17 mouse cellular contexts compared by ENCODE assay signal in the genomic region with DNA sequence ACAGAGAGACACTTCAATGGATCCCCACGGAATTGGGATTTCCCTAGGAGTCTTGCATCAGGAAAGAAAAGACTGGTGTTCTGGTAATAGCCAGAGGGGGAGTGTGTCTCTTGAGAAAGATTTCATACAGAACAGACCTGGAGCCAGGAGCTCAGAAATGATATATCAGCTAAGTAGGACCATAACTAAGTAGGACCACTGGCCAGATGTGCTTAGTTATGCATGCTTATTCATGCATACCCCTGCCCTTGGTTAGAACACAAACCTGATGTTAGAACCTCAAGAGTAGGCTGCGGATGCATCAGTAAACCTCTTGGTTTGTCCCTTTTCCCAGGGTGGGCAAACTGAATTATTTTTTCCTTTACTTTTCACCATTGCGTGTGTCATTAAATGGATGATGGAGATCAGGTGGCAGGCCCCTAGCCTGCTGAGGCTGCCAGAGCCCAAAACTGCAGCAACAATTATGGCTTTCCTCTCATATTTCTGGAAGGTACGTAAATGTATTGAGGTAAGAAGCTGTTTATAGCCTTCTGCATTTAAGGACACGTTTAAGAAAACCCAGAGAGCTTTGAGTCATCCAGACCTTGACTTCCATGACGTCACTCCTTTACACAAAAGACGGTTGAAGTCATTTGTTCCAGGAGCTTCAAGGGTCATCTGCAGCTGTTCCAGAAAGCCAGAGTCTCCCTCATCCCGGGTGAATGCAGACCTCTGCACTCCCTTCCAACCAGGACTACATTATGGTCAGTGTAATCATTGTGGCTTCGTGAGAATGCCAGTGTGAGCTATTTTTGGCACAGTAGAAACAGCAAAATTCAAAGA. TPM values are rescaled to one million over a fixed set of nuclear protein-coding genes. Genes with fewer than 3 reads are reported as not detected.
DNase-seq lines count a peak whose midpoint lies in the region; ATAC-seq and TF ChIP-seq lines count a peak whose summit lies in the region.
"Had no signal": no experiment of that assay in that cellular context is flagged by ENCODE, and none has a peak within 500 bp of the region (broad histone marks: within the 10 kb centered on the region; RNA-seq: fewer than 3 reads in every experiment).

No protein-coding gene starts in this region.

- no peak for TF ChIP-seq EP300 in heart, postnatal 0 days (IDR thresholded peaks at IDR 0.05; ENCODE audit: low read depth)

- no peak for TF ChIP-seq CTCF in heart, postnatal 0 days (IDR thresholded peaks at IDR 0.05; ENCODE audit: low read depth)
- no peak for TF ChIP-seq CTCF in C2C12 (IDR thresholded peaks at IDR 0.05; ENCODE audit: control insufficient read depth, insufficient read depth, insufficient read length)

- H3K9ac ChIP-seq in heart, postnatal 0 days (replicated peaks; ENCODE audit: low read depth, low read length), result no peak overlapping the region
- H3K9ac ChIP-seq in limb, embryonic 14.5 days (ENCODE audit: low read depth, low read length, severe bottlenecking), result no peak overlapping the region
- no peak overlapping the region for H3K9ac ChIP-seq in midbrain, embryonic 14.5 days (replicated peaks; ENCODE audit: low read length)
- no peak overlapping the region for H3K9ac ChIP-seq in liver, embryonic 12.5 days

- no peak for ATAC-seq in heart, postnatal 0 days (ENCODE audit: insufficient read depth, low read depth)
- ATAC-seq in limb, embryonic 14.5 days (ENCODE audit: low FRiP score, low read depth), result peak; percentile 86
- no peak for ATAC-seq in midbrain, embryonic 14.5 days (ENCODE audit: low FRiP score, low TSS enrichment)
- ATAC-seq in liver, embryonic 12.5 days, result no peak
- ATAC-seq: inflammation-experienced regulatory T-cells, adult 6 months had no signal

- H3K79me2 ChIP-seq in C2C12 (ENCODE audit: control insufficient read depth, insufficient read depth), result no peaks in the 10 kb centered on the region

- H3K36me3 ChIP-seq in heart, postnatal 0 days (replicated peaks; ENCODE audit: control insufficient read depth, insufficient read depth, low read length), result no peaks in the 10 kb centered on the region
- H3K36me3 ChIP-seq in C2C12 (ENCODE audit: control insufficient read depth, insufficient read depth), result no peaks in the 10 kb centered on the region
- no peaks in the 10 kb centered on the region for H3K36me3 ChIP-seq in limb, embryonic 14.5 days (ENCODE audit: control insufficient read depth, insufficient read depth, low read length)
- H3K36me3 ChIP-seq in midbrain, embryonic 14.5 days (ENCODE audit: control insufficient read depth, insufficient read depth, low read length), result no peaks in the 10 kb centered on the region
- H3K36me3 ChIP-seq in liver, embryonic 12.5 days, result no peaks in the 10 kb centered on the region

- WGBS in heart, postnatal 0 days, result 39% methylated on average over 9 of the region's 9 CpGs
- WGBS in limb, embryonic 14.5 days, result 30% methylated on average over 9 of the region's 9 CpGs
- 76% methylated on average over 9 of the region's 9 CpGs for WGBS in midbrain, embryonic 14.5 days
- 53% methylated on average over 9 of the region's 9 CpGs for WGBS in liver, embryonic 12.5 days (ENCODE audit: insufficient replicate concordance)

- DNase-seq in heart, postnatal 0 days (ENCODE audit: low spot score), result peak; percentile 28
- DNase-seq in heart, postnatal 36 days, result no peak
- DNase-seq in adrenal gland, postnatal 10 days, result peak; percentile 24
- peak; percentile 60 for DNase-seq in limb, embryonic 14.5 days (ENCODE audit: low spot score)
- DNase-seq in gastrocnemius, postnatal 36 days, result no peak
- no peak for DNase-seq in midbrain, embryonic 14.5 days
- DNase-seq: cerebellum, postnatal 36 days; kidney, postnatal 36 days; layer of hippocampus, postnatal 36 days; right cerebral cortex, postnatal 4 days; thymus, postnatal 14 days had no signal

- no peaks in the 10 kb centered on the region for H3K79me3 ChIP-seq in C2C12 (ENCODE audit: low read depth)

- no peak overlapping the region for H3ac ChIP-seq in C2C12 (ENCODE audit: control insufficient read depth, insufficient read length, low read depth)

- H3K27ac ChIP-seq in heart, postnatal 0 days (ENCODE audit: low read depth), result no peak overlapping the region
- H3K27ac ChIP-seq in limb, embryonic 14.5 days (replicated peaks; ENCODE audit: low read depth, low read length), result peak overlapping the region; percentile 50
- no peak overlapping the region for H3K27ac ChIP-seq in midbrain, embryonic 14.5 days (replicated peaks; ENCODE audit: low read depth, low read length)
- no peak overlapping the region for H3K27ac ChIP-seq in liver, embryonic 12.5 days

- intact Hi-C loops in heart, postnatal 36 days (cut with DNase I), result no loop called here
- intact Hi-C loops in gastrocnemius, postnatal 36 days (cut with DNase I), result no loop called here

- H3K4me2 ChIP-seq in heart, postnatal 0 days (ENCODE audit: low read depth, low read length), result no peak overlapping the region
- no peak overlapping the region for H3K4me2 ChIP-seq in limb, embryonic 14.5 days (replicated peaks; ENCODE audit: low read depth, low read length, severe bottlenecking)
- H3K4me2 ChIP-seq in midbrain, embryonic 14.5 days (ENCODE audit: low read length), result no peak overlapping the region
- no peak overlapping the region for H3K4me2 ChIP-seq in liver, embryonic 12.5 days
- H3K4me2 ChIP-seq: liver, embryonic 11.5 days had no signal

- H3K9me3 ChIP-seq in heart, postnatal 0 days (replicated peaks; ENCODE audit: control insufficient read depth, low read length), result no peaks in the 10 kb centered on the region
- no peaks in the 10 kb centered on the region for H3K9me3 ChIP-seq in limb, embryonic 14.5 days (ENCODE audit: control insufficient read depth, low read length)
- no peaks in the 10 kb centered on the region for H3K9me3 ChIP-seq in midbrain, embryonic 14.5 days (ENCODE audit: control insufficient read depth, low read length)
- no peaks in the 10 kb centered on the region for H3K9me3 ChIP-seq in liver, embryonic 12.5 days (replicated peaks)

- TF ChIP-seq POLR2A in limb, embryonic 14.5 days (IDR thresholded peaks at IDR 0.05; ENCODE audit: borderline replicate concordance, extremely low read depth, insufficient read depth, insufficient read length), result no peak

- no peaks in the 10 kb centered on the region for H3K4me1 ChIP-seq in heart, postnatal 0 days (ENCODE audit: control insufficient read depth, insufficient read depth)
- H3K4me1 ChIP-seq in limb, embryonic 14.5 days (ENCODE audit: control insufficient read depth, insufficient read depth, low read length), result no peaks in the 10 kb centered on the region
- H3K4me1 ChIP-seq in midbrain, embryonic 14.5 days (ENCODE audit: control insufficient read depth, insufficient read depth, low read length), result no peaks in the 10 kb centered on the region
- H3K4me1 ChIP-seq in liver, embryonic 12.5 days, result no peaks in the 10 kb centered on the region

- no peak overlapping the region for H3K4me3 ChIP-seq in heart, postnatal 0 days (ENCODE audit: low read depth, low read length)
- H3K4me3 ChIP-seq in C2C12 (ENCODE audit: insufficient read depth, poor library complexity, severe bottlenecking), result no peak overlapping the region
- H3K4me3 ChIP-seq in limb, embryonic 14.5 days (replicated peaks; ENCODE audit: low read length), result no peak overlapping the region
- no peak overlapping the region for H3K4me3 ChIP-seq in midbrain, embryonic 14.5 days (replicated peaks; ENCODE audit: low read depth, low read length)
- H3K4me3 ChIP-seq in liver, embryonic 12.5 days, result no peak overlapping the region

- no peaks in the 10 kb centered on the region for H3K27me3 ChIP-seq in heart, postnatal 0 days (ENCODE audit: control insufficient read depth, insufficient read depth, low read length)
- no peaks in the 10 kb centered on the region for H3K27me3 ChIP-seq in C2C12 (ENCODE audit: control insufficient read depth, insufficient read depth, insufficient read length)
- no peaks in the 10 kb centered on the region for H3K27me3 ChIP-seq in limb, embryonic 14.5 days (ENCODE audit: control insufficient read depth, insufficient read depth, low read length)
- H3K27me3 ChIP-seq in midbrain, embryonic 14.5 days (ENCODE audit: control insufficient read depth, insufficient read depth, low read length), result no peaks in the 10 kb centered on the region
- no peaks in the 10 kb centered on the region for H3K27me3 ChIP-seq in liver, embryonic 12.5 days (replicated peaks)

TF ChIP-seq in C2C12, 6 proteins besides CTCF, POLR2A, EP300 and RAD21:
- TF ChIP-seq MAX (IDR thresholded peaks at IDR 0.05), result no peak
- TF ChIP-seq MYOG (IDR thresholded peaks at IDR 0.05; ENCODE audit: control insufficient read depth, extremely low read depth, insufficient read length), result no peak
- TF ChIP-seq FOSL1 (IDR thresholded peaks at IDR 0.05; ENCODE audit: insufficient read depth, low read length, poor library complexity, severe bottlenecking), result no peak
- TF ChIP-seq MYOD1 (IDR thresholded peaks at IDR 0.05; ENCODE audit: control insufficient read depth, insufficient read length, low read depth), result peak; percentile 92
TF ChIP-seq in C2C12: peak in this region for 1.

RNA-seq across cellular contexts. Expression of a gene that starts 35.0 kb away (rescaled TPM):
- total RNA-seq in heart, postnatal 0 days (2014; rRNA removed; ENCODE audit: low replicate concordance), result not detected in 2 replicates
- polyA plus RNA-seq in heart, postnatal 0 days (2015; fragmentation: Nextera tagmentation; extraction: Ambion mirVana), result not detected in 2 replicates
- total RNA-seq in heart, postnatal 36 days (2021), result under 1 TPM in 1 of 2 experiments, not detected in 1; 0.27 TPM
- polyA plus RNA-seq in C2C12 (2012; fragmentation: generic; extraction: Trizol), result not detected
- total RNA-seq in adrenal gland, postnatal 10 days (2021), result 1 to 10 TPM in 1 of 2 experiments, under 1 TPM in 1; 0.81 to 1.4 TPM
- 0.20 and 0.34 TPM in 2 replicates for polyA plus RNA-seq in limb, embryonic 14.5 days (2012; rRNA removed)
- polyA plus RNA-seq in limb, embryonic 14.5 days (2014; fragmentation: Nextera tagmentation; extraction: Ambion mirVana), result 0.36 TPM in 1 of 2 replicates, not detected in the other
- total RNA-seq in gastrocnemius, postnatal 36 days (2021), result not detected
- 0.16 TPM in 1 of 2 replicates, not detected in the other for polyA plus RNA-seq in midbrain, embryonic 14.5 days (2014; fragmentation: Nextera tagmentation; extraction: Ambion mirVana)
- polyA plus RNA-seq in liver, embryonic 12.5 days (2016; fragmentation: Nextera tagmentation; extraction: Ambion mirVana), result 0.29 and 0.30 TPM in 2 replicates
- total RNA-seq: heart, postnatal 25 days; megakaryocyte, adult 5-6 weeks had no signal

Comparison
In these comparisons a context has a peak if more than half of its experiments do, and no peak if none do; other contexts are left out.
1. DNase-seq: peak in heart, postnatal 0 days (single experiment), adrenal gland, postnatal 10 days (single experiment) and limb, embryonic 14.5 days (single experiment); none in heart, postnatal 36 days (0 of 2), gastrocnemius, postnatal 36 days (0 of 2) and midbrain, embryonic 14.5 days (single experiment).